Mouse (Mus musculus) kidney, postnatal 14 days (tissue): ENCODE measurements around the gene Plpp6.
A peak's percentile ranks its signal among the peaks of the same experiment; 100 is the strongest.

Experiments used
- DNase-seq: peaks from one replicate; pipeline ENCODE4 v3.0.0; 2022; ENCODE audit warnings: mixed read lengths

Plpp6 gene

GRCm38 (mm10) chr19:28963842-28964551 is at the start of gene Plpp6:
Gene Plpp6 (plus strand): TSS chr19:28963953.
- peak; percentile 91 for DNase-seq

GRCm38 (mm10) chr19:28914598-28914997 is 49.2 kb upstream of the Plpp6 start:
- DNase-seq, result no peak

- no peak for DNase-seq
Measured at GRCm38 (mm10) chr19:28915602-28916250, 48.0 kb upstream of the Plpp6 start.

GRCm38 (mm10) chr19:28916492-28916891 is 47.3 kb upstream of the Plpp6 start:
- peak; percentile 44 for DNase-seq

GRCm38 (mm10) chr19:28917839-28918238 is 45.9 kb upstream of the Plpp6 start:
- DNase-seq, result no peak

- no peak for DNase-seq
Measured at GRCm38 (mm10) chr19:28926366-28926765, 37.4 kb upstream of the Plpp6 start.

GRCm38 (mm10) chr19:28927396-28927795 is 36.4 kb upstream of the Plpp6 start:
- DNase-seq, result no peak

GRCm38 (mm10) chr19:28929034-28929433 is 34.7 kb upstream of the Plpp6 start:
- peak; percentile 82 for DNase-seq

GRCm38 (mm10) chr19:28934897-28935296 is 28.9 kb upstream of the Plpp6 start:
- no peak for DNase-seq

- DNase-seq, result no peak
Measured at GRCm38 (mm10) chr19:28940135-28940874, 23.4 kb upstream of the Plpp6 start.

- no peak for DNase-seq
Measured at GRCm38 (mm10) chr19:28941271-28941670, 22.5 kb upstream of the Plpp6 start.

GRCm38 (mm10) chr19:28946782-28947181 is 17.0 kb upstream of the Plpp6 start:
- DNase-seq, result no peak

- no peak for DNase-seq
Measured at GRCm38 (mm10) chr19:28947311-28947710, 16.4 kb upstream of the Plpp6 start.

- DNase-seq, result no peak
Measured at GRCm38 (mm10) chr19:28951251-28951650, 12.5 kb upstream of the Plpp6 start.

GRCm38 (mm10) chr19:28963113-28963512 is 640 bp upstream of the Plpp6 start:
- DNase-seq, result no peak

- DNase-seq, result no peak
Measured at GRCm38 (mm10) chr19:28963513-28963841, 276 bp upstream of the Plpp6 start.

- no peak for DNase-seq
Measured at GRCm38 (mm10) chr19:28964552-28964903, 775 bp downstream of the Plpp6 start.

- no peak for DNase-seq
Measured at GRCm38 (mm10) chr19:28967652-28968051, 3.9 kb downstream of the Plpp6 start, which contains the start of gene 4430402I18Rik. Gene 4430402I18Rik (minus strand): TSS chr19:28967800.

GRCm38 (mm10) chr19:28968178-28968577 is 4.4 kb downstream of the Plpp6 start:
- no peak for DNase-seq

- no peak for DNase-seq
Measured at GRCm38 (mm10) chr19:28969231-28969630, 5.5 kb downstream of the Plpp6 start.

GRCm38 (mm10) chr19:28970251-28970650 is 6.5 kb downstream of the Plpp6 start:
- DNase-seq, result no peak

GRCm38 (mm10) chr19:28974862-28975611 is 11.3 kb downstream of the Plpp6 start:
- peak; percentile 88 for DNase-seq

GRCm38 (mm10) chr19:28982617-28983016 is 18.9 kb downstream of the Plpp6 start:
- no peak for DNase-seq
